Mouse (Mus musculus): ENCODE measurements around the gene Tph1.

Tph1 gene

GRCm38 (mm10) chr7:46601097-46601496 is 71.2 kb downstream of the Tph1 start:
- no peak for DNase-seq (ENCODE audit: low read depth, low spot score)

- no peak for DNase-seq (ENCODE audit: low read depth, low spot score)
Observed at GRCm38 (mm10) chr7:46597006-46597405, 75.3 kb downstream of the Tph1 start.
